Mouse (Mus musculus): ENCODE data around the gene Usp27x.

- TF ChIP-seq POLR2A (IDR thresholded peaks at IDR 0.05; ENCODE audit: insufficient read depth, low read length), result no peak
- no peak for TF ChIP-seq CTCF (IDR thresholded peaks at IDR 0.05; ENCODE audit: low read depth, low read length)
- no peak for TF ChIP-seq EP300 (IDR thresholded peaks at IDR 0.05; ENCODE audit: insufficient read depth, low read depth, low read length)
Observed at GRCm38 (mm10) chrX:7376586-7376985, 956 bp upstream of the Usp27x start.
